Comparison of ENCODE assay signal across 14 mouse cellular contexts in the genomic region with DNA sequence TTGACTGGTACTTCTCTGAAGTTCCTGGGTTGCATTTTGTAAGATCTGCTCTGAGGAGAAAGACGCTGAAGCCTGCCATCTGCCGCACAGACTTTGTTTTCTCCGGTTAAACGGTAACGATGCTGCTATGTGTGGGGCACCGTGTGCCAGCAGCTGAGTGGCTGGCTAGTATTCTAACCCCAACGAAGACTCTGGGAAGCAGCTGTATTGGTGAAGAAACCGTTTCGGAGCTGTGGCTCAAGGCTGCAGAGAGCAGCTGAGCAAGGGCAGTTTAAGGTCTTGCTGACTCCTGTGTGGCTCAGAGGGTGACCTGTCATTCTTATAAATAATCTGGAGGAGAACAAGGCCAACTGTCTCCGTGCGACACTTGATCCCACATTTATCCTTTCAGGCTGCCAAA. TPM values are rescaled to one million over a fixed set of nuclear protein-coding genes. Genes with fewer than 3 reads are reported as not detected.
DNase-seq lines count a peak whose midpoint lies in the region; ATAC-seq lines count a peak whose summit lies in the region.
"Had no signal": no experiment of that assay in that cellular context is flagged by ENCODE, and none has a peak within 500 bp of the region (broad histone marks: within the 10 kb centered on the region; RNA-seq: fewer than 3 reads in every experiment).

No protein-coding gene starts in this region.

- H3K27ac ChIP-seq in forebrain, embryonic 16.5 days (ENCODE audit: low read length): no peak overlapping the region
- no peak overlapping the region for H3K27ac ChIP-seq in intestine, embryonic 16.5 days (ENCODE audit: low read length)
- H3K27ac ChIP-seq: limb, embryonic 10.5 days; midbrain, embryonic 10.5 days; neural tube, embryonic 12.5 days had no signal

- WGBS in forebrain, embryonic 16.5 days: 36% methylated on average over 11 of the region's 11 CpGs
- WGBS in intestine, embryonic 16.5 days: 73% methylated on average over 11 of the region's 11 CpGs

- ATAC-seq in forebrain, embryonic 16.5 days: peak; percentile 75
- ATAC-seq in intestine, embryonic 16.5 days: no peak

- H3K4me1 ChIP-seq in forebrain, embryonic 16.5 days (replicated peaks; ENCODE audit: control insufficient read depth, insufficient read depth, low read length): 0 out of 2 replicates have a peak, but pooled peaks cover 2% of the 10 kb centered on the region
- no peaks in the 10 kb centered on the region for H3K4me1 ChIP-seq in intestine, embryonic 16.5 days (ENCODE audit: control insufficient read depth, insufficient read depth, low read length)
- H3K4me1 ChIP-seq: limb, embryonic 10.5 days; midbrain, embryonic 10.5 days; neural tube, embryonic 12.5 days had no signal

- H3K9ac ChIP-seq in forebrain, embryonic 16.5 days (replicated peaks; ENCODE audit: low read depth, low read length): no peak overlapping the region
- no peak overlapping the region for H3K9ac ChIP-seq in intestine, embryonic 16.5 days (ENCODE audit: low read depth, low read length)
- H3K9ac ChIP-seq: neural tube, embryonic 12.5 days had no signal

- no peaks in the 10 kb centered on the region for H3K36me3 ChIP-seq in forebrain, embryonic 16.5 days (ENCODE audit: control insufficient read depth, insufficient read depth)
- H3K36me3 ChIP-seq in intestine, embryonic 16.5 days (ENCODE audit: control insufficient read depth, insufficient read depth, low read length): no peaks in the 10 kb centered on the region

- H3K4me2 ChIP-seq in forebrain, embryonic 16.5 days (ENCODE audit: low read length): peak overlapping the region; percentile 1; the same call in 1 of the 2 replicates
- no peak overlapping the region for H3K4me2 ChIP-seq in intestine, embryonic 16.5 days (ENCODE audit: low read depth, low read length)
- H3K4me2 ChIP-seq: neural tube, embryonic 12.5 days had no signal

- DNase-seq in adrenal gland, adult (ENCODE audit: inconsistent age in 2 of 2, low spot score in 1 of 2): peak; percentile 64 to 89
- DNase-seq in adrenal gland, postnatal 4 days (ENCODE audit: low spot score in 2 of 2): no peak
- peak; percentile 18 to 36 for DNase-seq in layer of hippocampus, adult 18-20 months (ENCODE audit: low spot score in 2 of 2)
- no peak for DNase-seq in layer of hippocampus, adult 9-11 months
- peak; percentile 73 to 81 for DNase-seq in kidney, postnatal 36 days
- DNase-seq in spleen, postnatal 10 days (ENCODE audit: low spot score in 2 of 2): no peak
- DNase-seq: heart, adult 11 months; lung, adult 18-20 months; thymus, postnatal 14 days had no signal

- no peaks in the 10 kb centered on the region for H3K27me3 ChIP-seq in forebrain, embryonic 16.5 days (replicated peaks; ENCODE audit: control insufficient read depth, insufficient read depth, low read length)
- H3K27me3 ChIP-seq in intestine, embryonic 16.5 days (replicated peaks; ENCODE audit: control insufficient read depth, insufficient read depth, low read length): no peaks in the 10 kb centered on the region
- H3K27me3 ChIP-seq: neural tube, embryonic 12.5 days had no signal

- H3K4me3 ChIP-seq in forebrain, embryonic 16.5 days (replicated peaks; ENCODE audit: low read length): no peak overlapping the region
- H3K4me3 ChIP-seq in intestine, embryonic 16.5 days (ENCODE audit: low read length): no peak overlapping the region
- H3K4me3 ChIP-seq: limb, embryonic 10.5 days; midbrain, embryonic 10.5 days; neural tube, embryonic 12.5 days had no signal

- no peaks in the 10 kb centered on the region for H3K9me3 ChIP-seq in forebrain, embryonic 16.5 days (ENCODE audit: control insufficient read depth, low read length)
- H3K9me3 ChIP-seq in intestine, embryonic 16.5 days (ENCODE audit: control insufficient read depth, low read length): no peaks in the 10 kb centered on the region
- H3K9me3 ChIP-seq: limb, embryonic 10.5 days; midbrain, embryonic 10.5 days; neural tube, embryonic 12.5 days had no signal

RNA-seq across cellular contexts. Expression of a gene that starts 27.5 kb away (rescaled TPM):
- 1 to 10 TPM; 6.5 to 8.2 TPM for total RNA-seq in adrenal gland, postnatal 4 days (2021)
- 1 to 10 TPM; 3.4 to 3.7 TPM for total RNA-seq in layer of hippocampus, adult 18-20 months (2021)
- 4.2 and 4.8 TPM in 2 replicates for polyA plus RNA-seq in forebrain, embryonic 16.5 days (2015; fragmentation: Nextera tagmentation; extraction: Ambion mirVana)
- 2.8 and 3.5 TPM in 2 replicates for polyA plus RNA-seq in intestine, embryonic 16.5 days (2015; fragmentation: Nextera tagmentation; extraction: Ambion mirVana)

RNA-seq across cellular contexts. Expression of a gene that starts 33.8 kb away (rescaled TPM):
- 10 to 100 TPM; 53.4 to 53.8 TPM for total RNA-seq in adrenal gland, postnatal 4 days (2021)
- total RNA-seq in layer of hippocampus, adult 18-20 months (2021): 10 to 100 TPM; 46.0 to 48.2 TPM
- polyA plus RNA-seq in forebrain, embryonic 16.5 days (2015; fragmentation: Nextera tagmentation; extraction: Ambion mirVana): 39.4 and 50.8 TPM in 2 replicates
- polyA plus RNA-seq in intestine, embryonic 16.5 days (2015; fragmentation: Nextera tagmentation; extraction: Ambion mirVana): 10.6 and 12.4 TPM in 2 replicates

RNA-seq across cellular contexts. Expression of a gene that starts 55.6 kb away (rescaled TPM):
- total RNA-seq in adrenal gland, postnatal 4 days (2021): 10 to 100 TPM; 13.6 to 16.4 TPM
- total RNA-seq in layer of hippocampus, adult 18-20 months (2021): 10 to 100 TPM; 26.2 to 28.1 TPM
- polyA plus RNA-seq in forebrain, embryonic 16.5 days (2015; fragmentation: Nextera tagmentation; extraction: Ambion mirVana): 44.4 and 48.9 TPM in 2 replicates
- 8.1 and 9.5 TPM in 2 replicates for polyA plus RNA-seq in intestine, embryonic 16.5 days (2015; fragmentation: Nextera tagmentation; extraction: Ambion mirVana)

RNA-seq across cellular contexts. Expression of a gene that starts 57.4 kb away (rescaled TPM):
- total RNA-seq in adrenal gland, postnatal 4 days (2021): 10 to 100 TPM; 74.1 to 84.0 TPM
- 10 to 100 TPM; 52.1 to 59.5 TPM for total RNA-seq in layer of hippocampus, adult 18-20 months (2021)
- 90.4 and 96.9 TPM in 2 replicates for polyA plus RNA-seq in forebrain, embryonic 16.5 days (2015; fragmentation: Nextera tagmentation; extraction: Ambion mirVana)
- 82.3 and 95.1 TPM in 2 replicates for polyA plus RNA-seq in intestine, embryonic 16.5 days (2015; fragmentation: Nextera tagmentation; extraction: Ambion mirVana)

Comparison
In these comparisons a context has a peak if more than half of its experiments do, and no peak if none do; other contexts are left out.
1. DNase-seq: peak in adrenal gland, adult (2 of 2), layer of hippocampus, adult 18-20 months (2 of 2) and kidney, postnatal 36 days (2 of 2); none in adrenal gland, postnatal 4 days (0 of 2), layer of hippocampus, adult 9-11 months (single experiment) and spleen, postnatal 10 days (0 of 2).